Mouse (Mus musculus): Measurements from ENCODE around the gene Urb2.

DNA sequence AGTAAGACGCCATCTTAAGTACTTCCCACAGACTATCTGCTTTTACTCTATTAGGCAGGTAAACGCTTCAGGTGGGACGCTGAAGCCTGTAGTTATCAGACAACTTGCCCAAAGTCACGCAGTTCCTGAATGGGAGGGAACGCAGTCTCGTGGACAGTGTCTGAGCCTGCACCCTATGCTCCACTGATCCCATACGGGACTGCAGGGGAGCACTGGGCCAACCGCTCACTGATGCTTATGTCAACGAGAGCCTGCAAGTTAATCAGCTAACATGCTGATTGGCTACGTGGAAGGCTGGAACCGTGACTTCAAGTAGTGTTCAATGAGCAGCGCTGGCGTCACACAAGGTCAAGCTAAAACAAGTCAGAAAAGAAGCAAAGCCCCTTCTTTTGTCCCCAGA, 1.5 kb upstream of the Urb2 start:
- no peak for TF ChIP-seq CTCF (IDR thresholded peaks at IDR 0.05; ENCODE audit: low read depth, low read length)
- TF ChIP-seq TAL1 (conservative IDR thresholded peaks at IDR 0.05; ENCODE audit: low read depth, low read length), result no peak
- TF ChIP-seq GATA1 (IDR thresholded peaks at IDR 0.05; ENCODE audit: borderline replicate concordance, low read length), result no peak
- TF ChIP-seq POLR2AphosphoS5 (IDR thresholded peaks at IDR 0.05; ENCODE audit: insufficient replicate concordance, low read depth, low read length), result no peak
- TF ChIP-seq GATA2 (IDR thresholded peaks at IDR 0.05; ENCODE audit: borderline replicate concordance, low read depth, low read length), result no peak

All from G1E (cell line).